Mouse (Mus musculus) limb, embryonic 13.5 days (tissue): ENCODE data around the gene Adamtsl3. TPM values are rescaled to one million over a fixed set of nuclear protein-coding genes. Genes with fewer than 3 reads are reported as not detected.

Experiments
- ATAC-seq: fragments of 200-750 bp; cut with Nextera tagmentation; 2 replicates; pipeline ENCODE4 v1.8.0; 2017; ENCODE audit warnings: low read depth, moderate number of reproducible peaks, moderate TSS enrichment; ENCODE audit not compliant: low FRiP score
- H3K27ac ChIP-seq: fragments of 300-500 bp; sonication (generic); 2 replicates; pipeline ENCODE4 v1.5.1; 2015; ENCODE audit warnings: inconsistent platforms, mild to moderate bottlenecking, moderate library complexity
- H3K27me3 ChIP-seq: fragments of 300-500 bp; sonication (generic); 2 replicates; pipeline ENCODE4 v1.6.1; 2015; ENCODE audit warnings: mild to moderate bottlenecking, inconsistent platforms
- H3K36me3 ChIP-seq: fragments of 300-500 bp; sonication (generic); 2 replicates; pipeline ENCODE4 v1.6.1; 2015; ENCODE audit warnings: inconsistent platforms, mild to moderate bottlenecking, moderate library complexity
- H3K4me1 ChIP-seq: fragments of 300-500 bp; sonication (generic); 2 replicates; pipeline ENCODE4 v1.6.1; 2015; ENCODE audit warnings: inconsistent platforms
- H3K4me2 ChIP-seq: fragments of 300-500 bp; sonication (generic); replicated peaks from 2 replicates; pipeline ENCODE4 v1.6.1; 2015; ENCODE audit warnings: inconsistent platforms, mild to moderate bottlenecking, moderate library complexity
- H3K4me3 ChIP-seq: fragments of 300-500 bp; sonication (generic); 2 replicates; pipeline ENCODE4 v1.5.1; 2015; ENCODE audit warnings: moderate library complexity, mild to moderate bottlenecking, inconsistent platforms
- H3K9ac ChIP-seq: fragments of 300-500 bp; sonication (generic); 2 replicates; pipeline ENCODE4 v1.6.1; 2015; ENCODE audit warnings: mild to moderate bottlenecking, inconsistent platforms
- H3K9me3 ChIP-seq: fragments of 300-500 bp; sonication (generic); 2 replicates; pipeline ENCODE4 v1.6.1; 2016; ENCODE audit warnings: inconsistent platforms
- WGBS: fragments of 180-500 bp; shearing (Covaris S2); methylation state at CpG from one replicate; pipeline ENCODE4 v1.1.7; 2015; 5-methylcytosine and 5-hydroxymethylcytosine counted together
- polyA plus RNA-seq: library from polyadenylated mRNA; unstranded; fragments of >200 nt; fragmentation: Nextera tagmentation; extraction: Ambion mirVana; gene quantifications from 2 replicates; pipeline ENCODE4 v1.2.1, GENCODE M21; 2015

Gene Adamtsl3
- polyA plus RNA-seq, result 5.7 and 6.4 TPM in 2 replicates

DNA sequence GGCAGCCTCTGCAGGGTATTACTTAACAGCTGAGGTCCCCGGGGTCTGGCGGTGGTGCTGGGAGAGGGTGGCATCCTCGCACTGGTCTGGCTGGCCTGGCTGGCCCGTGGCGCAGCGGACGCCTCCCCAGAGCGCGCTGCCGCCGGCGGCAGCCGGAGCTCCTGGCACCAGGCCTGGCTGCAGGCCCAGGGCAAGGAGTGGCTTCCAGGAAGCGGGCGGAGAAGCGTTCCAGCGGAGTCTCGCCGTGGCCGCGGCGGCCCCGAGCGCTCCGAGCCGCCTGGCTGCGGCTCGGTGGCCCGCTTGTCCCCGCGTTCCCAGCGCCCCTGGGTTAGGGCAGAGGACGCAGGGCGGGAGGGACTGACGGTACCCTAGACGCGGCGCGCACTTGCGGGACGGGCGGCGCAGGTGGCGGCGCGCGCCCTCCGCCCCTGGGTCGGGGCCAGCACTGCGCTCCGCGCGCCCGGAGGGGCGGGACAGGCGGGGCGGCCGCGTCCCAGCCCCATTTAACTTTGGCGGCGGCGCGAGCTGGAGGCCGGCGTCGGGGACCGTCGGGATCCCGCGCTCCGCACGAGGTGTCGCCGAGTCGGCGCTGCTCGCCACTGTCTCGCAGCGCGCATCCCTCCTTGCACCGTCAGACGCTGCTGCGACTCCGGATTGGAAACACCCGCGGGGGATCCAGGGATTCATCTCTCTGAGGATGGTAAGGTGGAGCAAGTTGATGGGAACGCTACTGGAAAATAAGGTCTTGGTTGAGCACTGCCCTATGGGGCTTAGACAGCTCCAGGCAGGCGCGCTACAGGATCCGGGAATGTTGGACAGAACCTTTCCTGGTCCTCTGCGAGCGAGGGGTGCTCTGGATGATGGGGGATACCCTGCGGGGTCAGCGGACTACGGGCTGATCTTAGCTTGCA is at the start of gene Adamtsl3:
Adamtsl3 (plus strand) TSS at position 484 of the 911 bp plus-strand sequence.
- ATAC-seq, result peak; percentile 43; the same call in 1 of the 2 replicates
- Histone ChIP-seq H3K4me1 (peaks cover 32% of the 10 kb centered on the region), H3K4me2 (peak within 1 kb of the TSS; percentile 86), H3K4me3 (peak within 1 kb of the TSS; percentile 63), H3K9me3 (no peaks in the 10 kb centered on the region), H3K27ac (peak within 1 kb of the TSS; percentile 55), H3K27me3 (peaks cover 63% of the 10 kb centered on the region), H3K9ac (peak within 1 kb of the TSS; percentile 68), H3K36me3 (no peaks in the 10 kb centered on the region; the same call in 1 of the 2 replicates)
- under 1% methylated on average over 94 of the region's 95 CpGs for WGBS

DNA sequence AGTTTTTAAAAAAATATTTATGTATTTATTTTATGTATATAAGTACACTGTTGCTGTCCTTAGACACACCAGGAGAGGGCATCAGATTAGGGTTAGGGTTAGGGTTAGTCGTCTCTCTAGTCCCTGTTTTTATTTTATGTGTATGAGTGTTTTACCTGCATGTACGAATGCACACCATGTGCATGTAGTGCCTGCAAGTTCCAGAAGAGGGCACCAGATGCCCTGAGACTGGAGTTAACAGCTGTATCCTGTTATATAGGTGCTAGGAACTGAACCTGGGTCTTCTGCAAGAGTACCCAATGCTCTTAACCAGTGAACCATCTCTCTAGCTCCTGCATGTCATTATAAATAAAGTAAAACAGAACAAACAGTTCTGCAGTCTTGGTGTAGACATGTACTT is 48.3 kb upstream of the Adamtsl3 start:
- Histone ChIP-seq H3K27ac (no peak overlapping the region), H3K27me3 (no peaks in the 10 kb centered on the region), H3K9me3 (peaks cover 7% of the 10 kb centered on the region; the same call in 1 of the 2 replicates), H3K4me2 (no peak overlapping the region), H3K4me3 (no peak overlapping the region), H3K36me3 (no peaks in the 10 kb centered on the region), H3K4me1 (no peaks in the 10 kb centered on the region), H3K9ac (no peak overlapping the region)
- WGBS, result 95% methylated on average over 2 of the region's 2 CpGs
- no peak for ATAC-seq

DNA sequence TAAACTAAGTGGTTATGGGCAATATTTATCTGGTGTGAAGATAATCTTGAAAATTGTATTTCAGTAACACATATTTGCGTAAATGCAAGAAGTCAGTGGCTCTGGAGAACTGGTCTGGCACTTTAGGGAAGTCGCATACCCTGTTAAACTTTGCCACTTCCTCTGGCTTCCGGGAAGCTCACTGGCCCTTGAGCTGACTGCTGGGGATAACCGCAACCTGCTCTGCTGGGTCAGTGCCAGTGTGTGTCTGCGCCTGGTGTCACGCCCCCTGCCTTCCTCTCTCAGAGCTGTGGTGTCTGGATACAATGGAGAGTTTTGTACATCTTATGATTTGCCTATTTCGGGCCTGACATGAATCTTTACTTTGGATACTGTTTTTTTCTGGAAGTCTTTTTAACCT is 42.1 kb upstream of the Adamtsl3 start:
- WGBS, result 67% methylated on average over 7 of the region's 7 CpGs
- H3K9me3 ChIP-seq, result no peaks in the 10 kb centered on the region
- no peak overlapping the region for H3K4me2 ChIP-seq

DNA sequence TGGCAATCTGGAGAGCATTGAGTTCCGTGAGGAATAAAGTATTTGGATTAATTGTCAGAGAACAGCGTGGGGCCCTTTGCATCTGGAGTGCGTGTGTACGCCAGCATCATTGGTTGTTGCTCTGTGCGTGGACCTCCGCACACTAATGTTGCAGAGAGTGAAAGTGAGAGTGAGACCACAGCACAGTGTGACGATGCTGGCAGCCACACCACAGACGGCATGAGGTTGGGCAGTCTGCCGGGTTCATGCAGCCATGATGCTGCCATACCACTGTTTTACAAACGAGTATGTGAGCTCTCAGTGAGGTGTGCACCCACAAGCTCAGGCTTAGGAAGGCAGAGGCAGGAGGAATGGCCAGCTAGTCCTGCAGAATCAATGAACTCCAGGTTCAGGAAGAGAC is 41.4 kb upstream of the Adamtsl3 start:
- no peaks in the 10 kb centered on the region for H3K9me3 ChIP-seq
- ATAC-seq, result peak; percentile 51; the same call in 1 of the 2 replicates

More for the DNA sequence above, 42.1 kb upstream of the Adamtsl3 start:
- Histone ChIP-seq H3K27ac (no peak overlapping the region), H3K9ac (no peak overlapping the region), H3K36me3 (no peaks in the 10 kb centered on the region), H3K4me1 (peaks cover 36% of the 10 kb centered on the region), H3K27me3 (no peaks in the 10 kb centered on the region), H3K4me3 (no peak overlapping the region)
- no peak for ATAC-seq

DNA sequence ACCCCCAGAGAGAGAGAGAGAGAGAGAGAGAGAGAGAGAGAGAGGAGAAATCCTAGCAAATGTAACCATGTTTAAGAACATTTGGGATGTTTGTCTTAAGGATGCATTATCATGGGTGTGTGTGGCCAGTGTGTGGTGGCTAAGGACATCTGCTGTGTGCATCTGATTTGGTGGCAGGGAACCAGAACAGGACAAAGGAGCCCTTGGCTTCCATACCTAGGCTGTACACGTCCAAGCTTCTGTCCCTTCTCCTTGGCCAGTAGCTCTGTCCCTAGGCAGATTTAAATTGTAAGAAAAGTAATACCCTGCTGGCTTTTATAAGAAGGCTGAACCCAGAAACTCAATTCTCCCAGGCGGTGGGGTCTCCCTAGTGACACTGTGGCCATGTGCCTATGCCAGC is 40.9 kb upstream of the Adamtsl3 start:
- Histone ChIP-seq H3K4me1 (peaks cover 36% of the 10 kb centered on the region), H3K4me3 (no peak overlapping the region), H3K4me2 (no peak overlapping the region), H3K27ac (peak overlapping the region; percentile 67; the same call in 1 of the 2 replicates), H3K36me3 (no peaks in the 10 kb centered on the region), H3K27me3 (no peaks in the 10 kb centered on the region), H3K9me3 (no peaks in the 10 kb centered on the region), H3K9ac (no peak overlapping the region)
- no peak for ATAC-seq
- WGBS, result 57% methylated on average over 2 of the region's 2 CpGs

More for the DNA sequence above, 41.4 kb upstream of the Adamtsl3 start:
- H3K27me3 ChIP-seq, result no peaks in the 10 kb centered on the region
- H3K4me3 ChIP-seq, result no peak overlapping the region
- H3K36me3 ChIP-seq, result no peaks in the 10 kb centered on the region
- no peak overlapping the region for H3K9ac ChIP-seq
- WGBS, result 56% methylated on average over 10 of the region's 10 CpGs
- H3K4me1 ChIP-seq, result peaks cover 36% of the 10 kb centered on the region
- peak overlapping the region; percentile 9; the same call in 1 of the 2 replicates for H3K4me2 ChIP-seq
- H3K27ac ChIP-seq, result peak overlapping the region; percentile 28; the same call in 1 of the 2 replicates

DNA sequence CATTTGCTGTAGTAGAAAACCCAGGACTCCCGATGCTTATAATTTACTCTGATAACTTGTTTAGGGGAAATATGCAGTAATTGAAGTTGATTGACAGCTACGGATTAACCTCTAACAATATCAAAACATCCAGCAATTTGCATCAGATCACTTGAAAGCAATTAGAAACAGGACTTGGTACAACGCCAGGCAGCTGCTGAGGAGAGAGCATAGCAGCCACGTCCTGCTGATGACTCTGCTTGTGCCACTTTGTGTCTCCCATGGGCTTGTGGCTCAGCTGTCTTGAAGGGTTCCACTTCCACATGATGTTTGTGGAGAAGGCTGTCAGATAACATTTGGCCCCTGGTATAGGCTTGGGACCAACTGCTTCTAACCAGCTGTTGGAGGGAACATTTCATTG is 27.1 kb upstream of the Adamtsl3 start:
- Histone ChIP-seq H3K27me3 (no peaks in the 10 kb centered on the region), H3K4me2 (no peak overlapping the region), H3K4me1 (no peaks in the 10 kb centered on the region), H3K36me3 (no peaks in the 10 kb centered on the region), H3K4me3 (no peak overlapping the region), H3K9me3 (no peaks in the 10 kb centered on the region), H3K27ac (no peak overlapping the region), H3K9ac (no peak overlapping the region)
- WGBS, result 70% methylated on average over 4 of the region's 4 CpGs
- no peak for ATAC-seq

DNA sequence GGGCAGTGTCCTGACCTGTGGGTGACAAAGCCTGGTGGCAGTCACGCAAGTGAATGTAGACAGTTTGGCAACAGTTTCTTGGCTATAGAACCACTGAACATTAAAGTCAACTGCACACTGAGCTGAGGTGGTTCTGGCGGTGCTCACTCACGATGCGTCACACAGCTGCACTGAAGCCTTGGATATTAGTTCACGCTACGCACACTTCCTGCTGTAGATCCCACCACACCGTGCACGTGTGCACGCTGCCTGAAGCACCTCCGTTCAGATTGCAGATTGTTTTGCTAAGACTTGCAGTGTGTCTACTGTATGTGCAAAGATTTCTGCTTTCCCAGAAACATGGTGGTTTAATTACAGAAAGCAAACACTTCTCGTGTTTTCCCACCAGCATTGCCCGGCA is 17.0 kb upstream of the Adamtsl3 start:
- Histone ChIP-seq H3K9ac (no peak overlapping the region), H3K4me2 (peak overlapping the region; percentile 25; the same call in 1 of the 2 replicates), H3K4me1 (peaks cover 14% of the 10 kb centered on the region), H3K27me3 (0 out of 2 replicates have a peak, but pooled peaks cover 3% of the 10 kb centered on the region), H3K27ac (no peak overlapping the region), H3K9me3 (no peaks in the 10 kb centered on the region), H3K4me3 (no peak overlapping the region), H3K36me3 (no peaks in the 10 kb centered on the region)
- 66% methylated on average over 12 of the region's 12 CpGs for WGBS
- no peak for ATAC-seq

DNA sequence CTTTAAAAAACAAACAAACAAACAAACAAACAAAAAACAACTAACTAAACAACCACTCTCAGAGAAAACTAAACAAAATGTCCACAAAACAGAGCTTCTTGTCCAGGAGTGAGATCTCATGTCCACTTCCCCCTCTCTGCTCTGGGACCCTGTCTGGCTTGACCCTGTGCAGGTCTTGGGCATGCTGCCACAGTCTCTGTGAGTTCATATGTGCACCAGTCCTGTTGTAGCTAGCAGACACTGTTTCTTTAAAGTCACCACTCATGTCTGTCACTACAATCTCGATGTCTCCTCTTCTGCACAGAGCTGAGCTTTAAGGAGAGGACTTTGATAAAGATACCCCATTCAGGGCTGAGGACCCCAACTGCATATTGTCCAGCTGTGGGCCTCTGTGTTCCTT is 8.9 kb upstream of the Adamtsl3 start:
- Histone ChIP-seq H3K9ac (no peak overlapping the region), H3K27me3 (peaks cover 4% of the 10 kb centered on the region; the same call in 1 of the 2 replicates), H3K36me3 (no peaks in the 10 kb centered on the region), H3K4me1 (no peaks in the 10 kb centered on the region; the same call in none of the 2 replicates), H3K27ac (no peak overlapping the region), H3K4me3 (no peak overlapping the region), H3K9me3 (no peaks in the 10 kb centered on the region), H3K4me2 (no peak overlapping the region)
- 52% methylated on average over 1 of the region's 1 CpGs for WGBS
- no peak for ATAC-seq

DNA sequence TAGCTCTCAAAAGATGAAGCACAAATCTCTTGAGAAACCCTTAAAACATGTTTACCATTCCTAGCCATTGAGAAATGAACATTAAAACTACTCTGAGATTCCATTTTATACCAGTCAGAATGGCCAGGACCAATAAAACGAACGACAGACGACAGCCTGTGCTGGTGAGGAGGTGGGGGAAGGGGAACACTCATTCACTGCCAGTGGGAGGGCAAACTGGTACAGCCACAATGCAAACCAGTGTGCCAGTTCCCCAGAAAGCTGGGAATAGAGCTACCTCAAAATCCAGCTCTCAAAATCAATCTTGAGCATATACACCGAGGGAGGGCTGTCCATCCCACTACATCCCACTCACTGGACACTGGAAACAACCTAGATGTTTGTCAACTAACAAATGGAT is 8.3 kb upstream of the Adamtsl3 start:
- ATAC-seq, result no peak
- H3K9ac ChIP-seq, result no peak overlapping the region
- 28% methylated on average over 4 of the region's 4 CpGs for WGBS

DNA sequence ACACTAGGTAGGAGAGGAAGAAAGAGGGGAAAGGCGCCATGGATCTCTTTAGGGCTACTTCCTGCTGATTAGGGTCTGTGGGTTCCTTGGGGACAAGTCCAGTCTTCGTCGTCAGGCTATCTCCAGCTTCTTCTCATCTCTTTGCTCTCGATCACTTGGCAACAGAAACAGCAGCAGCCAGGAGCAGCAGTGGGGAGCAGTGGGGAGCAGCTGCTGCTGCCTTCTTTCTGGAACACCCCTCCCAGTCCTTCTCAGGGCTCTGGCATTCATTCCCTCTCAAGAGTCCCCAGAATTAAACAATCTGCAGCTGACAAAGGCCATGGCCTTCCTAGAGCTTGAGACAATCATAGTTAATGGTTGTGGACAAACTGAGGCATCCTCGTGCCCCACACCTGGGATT is 7.6 kb upstream of the Adamtsl3 start:
- Histone ChIP-seq H3K9ac (no peak overlapping the region), H3K9me3 (no peaks in the 10 kb centered on the region), H3K4me3 (no peak overlapping the region), H3K27me3 (peaks cover 4% of the 10 kb centered on the region), H3K4me2 (no peak overlapping the region), H3K27ac (no peak overlapping the region), H3K4me1 (peaks cover 6% of the 10 kb centered on the region), H3K36me3 (no peaks in the 10 kb centered on the region)
- no peak for ATAC-seq
- 65% methylated on average over 5 of the region's 5 CpGs for WGBS

More for the DNA sequence above, 8.3 kb upstream of the Adamtsl3 start:
- H3K36me3 ChIP-seq, result no peaks in the 10 kb centered on the region
- H3K9me3 ChIP-seq, result no peaks in the 10 kb centered on the region
- peaks cover 3% of the 10 kb centered on the region; the same call in 1 of the 2 replicates for H3K27me3 ChIP-seq
- no peak overlapping the region for H3K27ac ChIP-seq
- no peak overlapping the region for H3K4me3 ChIP-seq
- H3K4me1 ChIP-seq, result peaks cover under 1% of the 10 kb centered on the region
- H3K4me2 ChIP-seq, result no peak overlapping the region

DNA sequence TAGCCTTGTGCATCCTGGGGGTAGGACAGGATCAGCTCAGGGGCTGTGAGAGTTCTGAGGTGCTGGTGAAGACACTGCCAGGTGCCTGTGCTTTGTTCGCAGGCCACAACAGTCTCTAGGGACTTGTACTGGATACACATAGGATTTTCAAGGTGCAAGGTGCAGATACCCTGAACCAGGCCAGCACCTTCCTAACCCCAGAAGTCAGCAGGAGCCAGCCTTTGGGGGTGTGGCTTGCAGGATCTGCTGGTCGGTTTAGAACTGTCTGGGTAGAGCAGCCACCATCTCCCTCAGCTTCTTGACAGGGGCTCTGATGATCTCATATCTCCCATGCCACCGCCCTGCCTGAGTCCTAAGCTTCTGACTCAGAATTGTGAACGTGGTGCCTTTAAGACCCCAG is 5.7 kb upstream of the Adamtsl3 start:
- no peak overlapping the region for H3K27ac ChIP-seq
- H3K36me3 ChIP-seq, result no peaks in the 10 kb centered on the region
- H3K9me3 ChIP-seq, result no peaks in the 10 kb centered on the region
- 67% methylated on average over 4 of the region's 4 CpGs for WGBS
- H3K9ac ChIP-seq, result no peak overlapping the region
- H3K4me3 ChIP-seq, result no peak overlapping the region
- peaks cover 23% of the 10 kb centered on the region for H3K27me3 ChIP-seq
- no peak for ATAC-seq
- no peak overlapping the region for H3K4me2 ChIP-seq
- H3K4me1 ChIP-seq, result peaks cover 12% of the 10 kb centered on the region

DNA sequence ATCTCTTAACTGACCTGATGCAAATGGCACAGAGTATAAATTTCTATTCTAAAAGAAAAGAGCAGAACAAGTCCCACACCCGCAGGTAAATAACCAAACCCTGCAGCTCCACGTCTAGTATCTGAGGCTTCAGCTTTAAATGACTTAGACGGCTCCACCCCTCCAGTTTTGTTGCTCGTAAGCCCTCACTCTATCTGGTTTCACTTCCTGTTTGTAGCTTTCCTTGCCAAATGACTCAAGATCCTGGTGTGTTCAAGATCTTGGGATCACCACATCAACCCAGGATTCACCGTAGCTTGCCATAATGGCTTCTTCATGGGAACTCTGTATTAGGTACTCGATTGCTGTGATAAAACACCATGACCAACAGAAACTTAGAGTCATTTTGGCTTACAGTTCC is 4.6 kb upstream of the Adamtsl3 start:
- Histone ChIP-seq H3K9me3 (no peaks in the 10 kb centered on the region), H3K4me2 (no peak overlapping the region), H3K27me3 (peaks cover 34% of the 10 kb centered on the region), H3K4me3 (no peak overlapping the region), H3K4me1 (peaks cover 19% of the 10 kb centered on the region), H3K36me3 (no peaks in the 10 kb centered on the region), H3K27ac (no peak overlapping the region), H3K9ac (no peak overlapping the region)
- 63% methylated on average over 6 of the region's 6 CpGs for WGBS
- no peak for ATAC-seq
